Mouse (Mus musculus) left cerebral cortex, postnatal 10 days (tissue): ENCODE measurements around the gene Ubr3. TPM values are rescaled to one million over a fixed set of nuclear protein-coding genes. Genes with fewer than 3 reads are reported as not detected.

Source experiments
- DNase-seq, 2 experiments: peaks; one replicate each; pipeline ENCODE4 v3.0.0; 2021 to 2022; ENCODE audit warnings: low spot score in 2 of 2, mixed read lengths in 1 of 2; ENCODE audit errors: extremely low spot score in 1 of 2
- intact Hi-C: fragments of 180-260 bp; cut with DNase I; formaldehyde crosslinking; loops from one replicate; pipeline ENCODE4 v1.15.1; 2025
- total RNA-seq, 2 experiments: library from RNA; stranded (reverse); gene quantifications; 2 replicates each; pipeline ENCODE4 v1.2.3; 2021

The Ubr3 gene
- 100 to 1,000 TPM; 132 to 142 TPM for total RNA-seq

DNA sequence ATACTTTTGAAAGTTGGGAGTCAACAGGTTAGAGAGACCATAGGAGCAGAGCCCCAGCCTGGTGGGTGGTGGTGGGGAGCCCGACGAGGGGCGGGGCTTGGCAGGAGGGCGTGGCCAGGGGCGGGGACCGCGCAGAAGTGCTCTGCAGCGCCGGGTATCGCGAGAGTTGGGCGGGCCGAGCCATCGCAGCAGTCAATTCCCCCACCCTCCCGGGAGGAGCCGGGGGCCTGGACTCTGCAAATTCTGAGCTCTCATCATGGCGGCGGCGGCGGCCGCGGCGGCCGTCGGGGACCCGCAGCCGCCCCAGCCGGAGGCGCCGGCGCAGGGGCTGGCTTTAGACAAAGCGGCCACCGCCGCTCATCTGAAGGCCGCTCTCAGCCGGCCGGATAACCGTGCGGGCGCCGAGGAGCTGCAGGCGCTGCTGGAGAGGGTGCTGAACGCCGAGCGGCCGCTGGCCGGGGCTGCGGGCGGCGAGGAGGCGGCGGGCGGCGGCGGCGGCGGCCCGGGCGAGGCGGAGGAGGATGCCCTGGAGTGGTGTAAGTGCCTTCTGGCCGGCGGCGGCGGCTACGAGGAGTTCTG, at the start of gene Ubr3:
Gene Ubr3 (plus strand): TSS at position 208 of the 579 bp plus-strand sequence.
- intact Hi-C loops, result no loop called here
- peak; percentile 95 to 99 for DNase-seq

DNA sequence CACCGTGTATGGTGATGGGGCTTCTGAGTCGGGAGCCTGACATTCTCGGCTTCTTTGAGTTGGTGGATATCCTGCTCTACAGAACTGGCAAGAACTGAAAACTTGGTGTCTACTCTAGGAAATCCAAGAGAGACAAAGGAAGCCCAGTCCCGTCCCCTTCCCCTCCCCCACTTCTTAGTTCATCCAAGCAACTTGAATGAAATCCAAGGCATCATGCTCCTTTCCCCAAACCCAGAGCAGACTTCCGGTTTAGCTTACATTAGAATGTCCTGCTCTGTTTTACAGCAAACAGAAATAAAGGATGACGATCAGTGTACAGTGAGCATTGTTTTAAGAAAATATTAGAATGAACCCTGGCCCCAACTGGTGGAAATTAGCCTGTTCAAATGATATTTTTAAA, 47.8 kb upstream of the Ubr3 start:
- intact Hi-C loops, result no loop called here
- no peak for DNase-seq

DNA sequence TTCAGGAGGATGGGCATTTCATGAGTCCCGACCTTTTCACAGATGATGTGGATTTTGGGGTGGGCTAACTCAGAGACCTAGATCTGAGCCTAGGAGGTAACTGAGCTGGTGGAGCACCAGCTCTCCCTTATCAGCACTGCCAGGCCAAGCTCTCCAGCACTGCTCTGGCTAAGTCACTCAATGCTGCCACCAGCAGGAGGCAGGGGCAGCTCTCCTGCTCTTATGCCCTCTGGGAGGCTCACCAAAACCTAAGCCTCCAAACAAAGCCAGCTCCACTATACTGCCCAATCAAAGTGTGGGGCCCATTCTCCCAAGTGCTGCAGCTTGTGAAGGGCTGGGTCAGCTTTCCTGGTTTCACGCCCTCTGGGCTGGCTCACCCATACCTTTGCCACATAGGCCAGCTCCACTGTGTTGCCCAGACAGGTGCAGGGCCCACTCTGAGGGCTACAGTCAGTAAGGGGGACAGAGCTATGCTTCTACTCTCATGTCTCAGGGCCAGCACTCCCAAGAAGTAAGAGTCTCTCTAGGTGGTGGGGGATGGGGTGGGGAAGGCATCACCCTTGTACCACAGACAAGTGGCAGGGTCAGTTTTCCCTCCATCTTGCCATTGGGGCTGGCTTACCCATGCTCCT, 45.5 kb upstream of the Ubr3 start:
- DNase-seq, result no peak
- intact Hi-C loops, result no loop called here

DNA sequence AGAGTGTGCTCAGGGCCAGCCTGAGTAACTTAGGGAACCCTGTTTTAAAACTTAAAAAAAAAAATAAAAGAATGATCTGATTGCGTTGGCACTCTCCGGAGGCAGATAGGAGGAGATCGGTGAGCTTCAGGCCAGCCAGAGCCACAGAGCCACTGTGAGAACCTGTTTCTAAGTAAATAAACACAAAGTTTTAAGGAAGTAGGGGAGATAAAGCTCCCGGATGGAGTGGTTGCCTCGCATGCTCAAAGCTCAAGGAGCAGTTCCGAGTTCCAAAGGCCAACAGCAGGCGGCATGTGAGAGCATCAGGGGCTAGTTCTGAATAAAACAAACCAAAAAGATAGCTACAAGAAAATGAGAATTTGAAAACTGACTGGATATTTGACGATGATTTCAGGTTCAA, 40.7 kb upstream of the Ubr3 start:
- intact Hi-C loops, result no loop called here
- DNase-seq, result no peak

DNA sequence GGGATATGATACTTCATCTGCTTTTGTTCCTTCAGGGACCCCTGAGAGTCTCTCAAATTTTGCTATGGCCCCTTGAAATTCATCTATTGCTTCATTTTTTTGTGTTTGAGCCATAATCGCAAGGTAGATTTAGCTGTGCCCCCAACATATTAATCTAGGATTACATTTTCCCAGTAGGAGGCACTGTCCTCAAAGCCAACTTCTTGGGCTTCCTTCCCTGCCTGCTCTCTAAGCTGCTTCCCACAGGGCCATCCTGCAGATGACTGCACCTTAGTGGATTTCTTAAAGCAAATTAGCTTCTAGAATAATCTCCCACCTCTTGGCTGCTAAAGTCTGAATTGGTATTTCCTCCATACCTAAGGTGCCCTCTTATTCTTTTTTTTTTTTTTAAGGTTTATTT, 39.2 kb upstream of the Ubr3 start:
- DNase-seq, result no peak
- intact Hi-C loops, result no loop called here

DNA sequence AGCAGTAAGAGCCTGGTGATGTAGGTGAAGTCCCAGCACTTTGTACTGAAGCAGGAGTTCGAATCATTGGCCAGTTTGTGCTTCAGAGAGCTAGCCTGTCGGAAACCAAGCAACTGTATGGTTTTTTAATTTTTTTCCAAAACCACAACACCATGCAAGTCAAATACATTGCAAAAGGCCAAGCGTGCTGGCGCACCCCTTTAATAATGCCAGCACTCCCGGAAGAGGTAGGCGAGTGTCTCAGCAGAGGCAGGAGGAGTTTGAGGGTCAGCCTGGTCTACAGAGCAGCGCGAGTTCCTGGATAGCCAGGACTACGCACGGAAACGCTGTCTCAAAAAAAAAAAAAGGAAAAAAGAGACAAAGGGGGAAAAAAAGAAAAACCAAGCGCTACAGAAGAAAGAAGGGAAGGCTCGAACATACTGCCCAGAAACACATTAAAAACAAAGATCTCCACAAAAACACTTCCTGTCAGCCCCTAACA, 36.0 kb upstream of the Ubr3 start:
- intact Hi-C loops, result loop anchor here (5.0 to 10.0 kb wide), 3 partner anchors 39 to 126 kb away; partner anchors contain the start of gene Klhl23
- no peak for DNase-seq

DNA sequence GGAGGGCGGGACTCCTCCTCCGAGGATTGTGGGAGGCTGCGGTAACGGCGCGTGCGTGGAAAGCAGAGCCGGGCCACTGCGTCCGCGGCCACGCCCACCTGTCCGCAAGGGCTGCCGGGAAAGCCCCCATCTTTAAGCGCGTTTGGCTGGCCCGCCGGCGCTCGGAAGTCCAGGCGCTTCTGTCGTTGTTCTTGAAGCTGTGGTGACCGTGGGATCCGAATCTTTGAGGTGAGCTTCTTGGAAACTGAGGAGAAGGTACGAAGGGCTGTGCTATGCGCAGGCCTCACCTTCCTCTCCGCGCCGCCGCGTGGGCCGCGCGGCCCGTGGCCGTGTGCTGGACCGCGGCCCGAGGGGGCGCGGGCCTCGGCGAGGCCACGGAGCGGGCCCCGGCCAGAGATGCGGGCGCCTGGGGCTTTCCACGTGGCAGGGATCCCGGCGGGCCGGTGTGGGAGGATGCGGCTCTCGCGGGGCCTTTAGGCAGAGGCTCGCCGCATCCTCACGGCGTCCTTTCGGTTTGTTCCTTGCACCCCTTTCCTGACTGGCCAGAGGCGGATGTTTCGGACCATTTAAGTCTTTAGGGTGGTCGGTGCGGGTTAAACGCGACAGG, 35.5 kb upstream of the Ubr3 start, which contains the start of gene Ssb:
Gene Ssb (plus strand): TSS at position 78 of the 607 bp plus-strand sequence.
- intact Hi-C loops, result loop anchor here (5.0 to 10.0 kb wide), 3 partner anchors 39 to 127 kb away; partner anchors contain the start of gene Klhl23
- peak; percentile 89 to 97 for DNase-seq

DNA sequence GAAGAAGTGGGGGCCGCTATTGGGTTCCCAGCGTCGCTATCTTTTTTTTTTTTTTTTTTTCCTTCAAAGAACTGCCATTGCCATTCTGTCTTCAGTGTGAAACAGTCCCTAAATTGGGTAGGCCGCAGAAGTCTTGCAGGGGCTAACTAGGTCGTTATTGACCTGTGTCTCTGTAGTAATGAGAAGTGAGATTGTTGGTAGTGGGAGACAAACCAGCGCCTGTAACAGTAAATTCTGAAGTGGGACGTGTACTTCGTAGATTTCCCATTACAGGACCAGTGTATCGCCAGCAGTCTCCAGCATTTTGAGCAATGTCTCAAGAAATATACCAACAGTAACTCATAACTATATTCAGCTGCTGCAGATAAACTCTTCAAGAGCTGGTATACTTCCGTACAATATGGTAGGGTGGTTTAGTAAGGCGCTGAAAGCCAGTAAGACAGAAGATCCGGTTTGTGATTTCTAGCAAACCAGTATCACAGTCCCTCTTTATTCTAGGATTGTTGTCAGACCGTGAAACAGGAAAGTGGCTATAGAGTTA, 34.9 kb upstream of the Ubr3 start:
- intact Hi-C loops, result loop anchor here (5.0 to 10.0 kb wide), 3 partner anchors 40 to 127 kb away; partner anchors contain the start of gene Klhl23
- DNase-seq, result no peak

DNA sequence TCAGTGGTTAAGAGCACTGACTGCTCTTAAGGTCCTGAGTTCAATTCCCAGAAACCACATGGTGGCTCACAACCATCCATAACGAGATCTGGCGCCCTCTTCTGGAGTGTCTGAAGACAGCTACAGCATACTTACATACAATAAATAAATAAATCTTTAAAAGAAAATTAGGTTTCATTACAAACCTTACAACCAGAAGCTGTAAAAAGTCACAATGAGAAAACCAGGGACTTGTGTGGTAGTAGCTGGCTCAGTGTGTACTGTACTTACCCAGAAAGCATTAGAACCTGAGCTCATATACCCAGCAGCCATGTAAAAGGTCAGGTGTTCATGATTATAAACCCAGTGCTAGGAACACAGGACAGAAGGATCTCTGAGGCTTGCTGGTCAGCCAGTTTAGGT, 13.1 kb upstream of the Ubr3 start:
- DNase-seq, result no peak
- intact Hi-C loops, result no loop called here

DNA sequence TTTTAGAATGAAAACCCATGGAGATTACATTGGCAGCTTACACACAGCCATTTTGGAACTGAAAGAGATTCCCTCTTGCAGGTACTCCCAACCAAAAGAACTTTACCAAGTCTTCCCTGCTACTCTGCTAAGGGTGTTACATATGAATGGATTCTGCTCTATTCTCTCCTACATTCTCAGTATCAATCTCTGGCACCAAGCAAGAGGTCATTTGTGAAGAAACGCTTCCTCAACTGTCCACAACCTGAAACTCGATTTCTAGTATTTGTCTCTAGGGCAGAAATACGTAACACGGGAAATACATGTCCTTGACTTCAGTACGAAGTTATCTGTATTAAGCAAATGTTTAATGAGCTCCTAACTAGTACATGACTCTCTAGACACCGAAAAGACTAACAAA, 12.5 kb upstream of the Ubr3 start:
- intact Hi-C loops, result no loop called here
- no peak for DNase-seq

DNA sequence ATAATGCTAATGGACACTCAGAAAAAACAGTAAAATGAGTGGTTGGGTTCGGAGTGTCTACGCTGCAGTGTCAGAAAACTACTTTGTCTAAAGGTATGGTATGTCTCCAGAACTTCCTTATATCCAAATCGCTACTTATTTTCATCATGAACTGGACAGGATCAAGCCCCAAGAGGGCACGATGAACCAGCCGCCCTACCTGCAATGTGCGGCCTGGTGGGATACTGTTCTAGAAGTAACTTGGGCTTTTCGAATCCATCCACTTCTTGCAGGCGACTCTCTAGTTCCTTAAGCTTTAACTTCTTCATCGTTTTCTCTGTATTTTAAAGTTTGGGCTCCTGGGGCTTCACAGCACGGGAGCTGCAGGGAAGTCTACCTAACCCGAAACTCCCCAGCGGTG, 12.0 kb upstream of the Ubr3 start:
- intact Hi-C loops, result no loop called here
- no peak for DNase-seq

DNA sequence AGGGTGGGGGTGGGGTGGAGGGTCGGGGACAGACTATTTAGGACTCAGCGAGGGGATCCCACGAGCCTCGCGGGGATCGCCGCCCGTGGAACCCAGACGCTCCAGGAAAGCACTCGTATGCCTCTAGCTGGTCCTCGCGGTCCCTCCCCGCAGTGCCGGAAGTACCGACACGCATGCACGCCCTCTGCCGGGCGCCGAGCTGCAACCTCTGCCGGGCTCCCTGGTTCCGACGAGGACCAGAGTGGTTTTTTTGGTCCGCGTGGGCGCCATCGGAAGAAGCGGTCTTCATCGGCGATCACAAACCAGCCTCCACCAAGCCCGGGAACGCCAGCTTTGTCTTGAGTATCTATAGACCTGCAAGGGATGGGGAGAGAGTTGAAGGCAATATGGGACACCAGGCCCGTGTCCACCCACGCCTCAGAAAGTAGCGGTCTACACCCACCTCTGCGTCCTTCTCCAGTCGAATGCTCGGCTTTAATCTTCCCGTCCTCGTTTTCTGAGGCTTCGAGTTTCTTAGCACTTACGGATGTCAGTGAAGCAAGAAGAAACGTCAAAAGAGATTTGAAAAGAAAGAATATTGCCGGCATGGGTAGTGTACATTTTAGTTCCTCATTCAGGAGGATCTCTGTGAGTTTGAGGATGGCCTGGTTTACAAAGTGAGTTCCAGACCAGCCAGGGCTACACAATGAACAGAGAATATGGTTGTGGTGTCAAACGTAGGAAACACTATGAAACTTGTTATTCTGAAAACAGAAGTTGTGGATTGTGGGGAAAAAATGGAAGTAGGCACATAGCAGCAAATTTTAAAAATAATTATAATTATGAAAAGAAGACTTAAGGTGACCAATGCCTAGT, 11.4 kb upstream of the Ubr3 start, which contains the start of gene Mettl5:
Gene Mettl5 (minus strand): TSS at position 165 of the 855 bp plus-strand sequence.
- intact Hi-C loops, result no loop called here
- DNase-seq, result peak; percentile 88 to 95

DNA sequence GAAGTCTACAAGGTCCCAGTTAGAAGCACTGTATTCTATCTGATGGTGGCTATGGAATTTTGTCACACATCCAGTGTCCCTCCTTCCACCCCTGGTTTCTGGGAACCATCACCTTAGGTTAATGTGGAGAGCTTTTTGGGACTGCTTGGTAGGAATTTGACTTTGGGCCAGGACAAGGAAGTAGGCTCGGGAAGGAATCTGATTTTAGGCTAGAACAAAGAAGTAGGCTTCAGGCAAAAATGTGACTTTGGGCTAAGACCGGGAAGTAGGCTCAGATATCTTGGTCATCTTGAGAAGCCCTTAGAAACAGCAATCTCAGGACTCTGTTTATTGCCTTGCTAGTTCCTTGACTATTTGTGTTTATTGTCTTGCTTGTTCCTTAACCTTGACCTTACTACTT, 8.1 kb upstream of the Ubr3 start:
- no peak for DNase-seq
- intact Hi-C loops, result no loop called here

DNA sequence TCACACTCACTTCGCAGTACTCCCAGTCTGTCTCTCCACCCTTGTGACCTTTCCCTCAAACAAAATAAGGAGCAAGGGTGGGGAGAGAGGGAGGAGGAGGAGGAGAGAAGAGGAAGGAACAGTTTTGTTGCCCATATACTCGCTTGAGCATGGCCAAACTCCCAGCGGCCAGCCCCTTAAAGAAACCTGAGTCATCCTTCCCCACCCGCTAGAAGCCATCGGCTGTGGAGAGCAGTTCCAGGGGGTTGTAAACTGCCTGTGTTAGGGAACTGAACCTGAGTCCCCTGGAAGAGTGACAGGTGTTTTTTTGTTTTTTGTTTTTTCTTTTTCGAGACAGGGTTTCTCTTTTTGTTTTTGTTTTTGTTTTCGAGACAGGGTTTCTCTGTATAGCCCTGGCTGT, 6.2 kb upstream of the Ubr3 start:
- no peak for DNase-seq
- intact Hi-C loops, result no loop called here

DNA sequence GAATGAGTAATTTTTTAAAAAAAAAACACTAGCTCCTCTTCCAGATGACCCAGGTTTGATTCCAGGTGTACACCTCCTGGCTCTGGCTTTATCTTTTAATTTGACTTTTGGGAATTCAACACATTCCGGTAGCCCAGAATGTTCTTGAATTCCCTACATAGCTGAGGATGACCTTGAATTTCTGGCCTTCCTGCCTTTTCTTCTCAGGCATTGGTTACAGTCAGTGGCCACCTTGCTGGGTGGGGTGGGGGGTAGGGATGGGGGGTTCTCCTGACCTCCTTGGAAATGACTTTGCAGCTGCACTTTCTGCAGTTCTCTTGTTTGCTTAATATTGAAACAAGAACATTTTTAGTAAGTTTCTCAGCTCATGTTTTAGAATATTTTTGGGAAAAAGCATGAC, 3.9 kb upstream of the Ubr3 start:
- no peak for DNase-seq
- intact Hi-C loops, result no loop called here

DNA sequence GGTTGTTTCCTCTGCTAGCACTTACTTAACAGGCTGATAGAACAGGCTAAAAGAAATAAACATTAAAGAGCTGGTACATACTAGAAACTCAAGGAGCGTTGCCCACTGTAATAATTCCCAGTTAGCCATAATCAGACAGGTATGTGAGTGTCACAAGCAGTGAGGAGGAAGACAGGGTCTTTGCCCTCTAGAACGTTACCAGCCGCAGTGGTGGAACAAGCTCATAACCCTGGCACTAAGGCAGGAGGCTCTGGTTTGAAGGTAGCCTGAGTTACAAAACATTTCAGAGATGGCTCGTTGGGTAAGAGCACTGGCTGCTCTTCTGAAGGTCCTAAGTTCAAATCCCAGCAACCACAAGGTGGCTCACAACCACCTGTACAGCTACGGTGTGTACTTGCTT, 3.2 kb upstream of the Ubr3 start:
- intact Hi-C loops, result no loop called here
- no peak for DNase-seq

DNA sequence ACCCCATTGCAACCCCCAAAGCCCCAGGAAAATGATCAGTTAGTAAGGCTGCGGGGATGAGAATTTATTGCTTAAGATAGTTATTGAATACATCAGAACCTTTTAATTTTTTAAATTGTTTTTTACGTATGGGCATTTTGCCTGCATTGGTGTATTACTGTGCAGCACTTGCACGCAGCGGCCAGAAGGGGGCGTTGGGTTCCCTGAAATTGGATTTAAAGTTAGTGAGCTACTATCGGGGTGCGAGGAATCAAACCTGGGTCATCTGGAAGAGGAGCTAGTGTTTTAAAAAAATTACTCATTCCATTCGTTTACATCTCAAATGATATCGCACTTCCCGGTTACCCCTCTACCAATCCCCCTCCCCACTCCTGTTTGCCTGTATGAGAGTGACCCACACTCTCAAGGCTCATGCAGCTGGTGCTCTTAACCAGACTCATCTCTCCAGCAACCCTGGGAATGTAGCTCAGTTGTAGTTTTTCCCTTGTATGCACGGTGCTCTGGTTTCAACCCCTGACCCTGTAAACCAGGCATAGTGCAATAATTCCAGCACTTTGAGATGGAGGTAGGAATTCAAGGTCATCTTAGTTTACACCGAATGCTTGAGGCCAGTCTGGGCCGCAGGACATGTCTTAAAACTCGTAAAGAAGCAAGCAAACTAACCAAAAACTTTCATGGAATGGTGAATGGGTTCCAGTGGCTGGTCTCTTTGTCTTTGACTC, 1.4 kb upstream of the Ubr3 start:
- intact Hi-C loops, result no loop called here
- DNase-seq, result no peak

DNA sequence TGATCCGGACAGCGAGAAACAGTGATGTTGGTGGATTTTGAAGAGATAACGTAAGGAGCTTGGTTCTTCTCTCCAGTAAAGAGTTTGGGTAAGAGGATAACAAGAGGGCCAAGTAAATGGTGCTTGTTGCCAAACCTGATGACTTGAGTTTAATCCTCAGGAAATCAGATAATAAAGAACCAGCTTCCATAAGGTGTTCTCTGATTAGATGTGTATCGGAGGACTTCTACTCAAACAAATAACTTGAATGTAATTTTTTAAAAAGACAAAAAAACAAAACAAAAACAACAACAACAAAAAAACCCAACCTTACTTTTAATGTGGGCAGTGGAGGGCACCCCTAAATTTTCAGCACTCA, 843 bp upstream of the Ubr3 start:
- intact Hi-C loops, result no loop called here
- no peak for DNase-seq
